Mouse (Mus musculus): Measurements from ENCODE around the gene Ece1. TPM values are rescaled to one million over a fixed set of nuclear protein-coding genes. Genes with fewer than 3 reads are reported as not detected.

The Ece1 gene
- polyA plus RNA-seq, 2 experiments from 2014 or later: 17.2 to 18.6 TPM

GRCm38 (mm10) chr4:137857116-137857515 lies 4.9 kb upstream of the Ece1 start:
- ATAC-seq: no peak

GRCm38 (mm10) chr4:137858371-137858770 lies 3.7 kb upstream of the Ece1 start:
- ATAC-seq: no peak

- peak; percentile 47 for ATAC-seq
Observed at GRCm38 (mm10) chr4:137861461-137862011, 501 bp upstream of the Ece1 start.

- ATAC-seq: no peak
Observed at GRCm38 (mm10) chr4:137862516-137863240, 641 bp downstream of the Ece1 start.

GRCm38 (mm10) chr4:137864031-137864430 lies 2.0 kb downstream of the Ece1 start:
- no peak for ATAC-seq

GRCm38 (mm10) chr4:137864769-137865168 lies 2.7 kb downstream of the Ece1 start:
- no peak for ATAC-seq

GRCm38 (mm10) chr4:137865221-137865641 lies 3.2 kb downstream of the Ece1 start:
- ATAC-seq: no peak

- peak; percentile 60 for ATAC-seq
Observed at GRCm38 (mm10) chr4:137866206-137866863, 4.3 kb downstream of the Ece1 start.

GRCm38 (mm10) chr4:137867225-137867624 lies 5.2 kb downstream of the Ece1 start:
- no peak for ATAC-seq

- no peak for ATAC-seq
Observed at GRCm38 (mm10) chr4:137867675-137868257, 5.7 kb downstream of the Ece1 start.

GRCm38 (mm10) chr4:137869667-137870274 lies 7.7 kb downstream of the Ece1 start:
- ATAC-seq: no peak

GRCm38 (mm10) chr4:137870979-137871378 lies 8.9 kb downstream of the Ece1 start:
- no peak for ATAC-seq

GRCm38 (mm10) chr4:137871431-137871830 lies 9.4 kb downstream of the Ece1 start:
- no peak for ATAC-seq

GRCm38 (mm10) chr4:137874337-137874736 lies 12.3 kb downstream of the Ece1 start:
- no peak for ATAC-seq

- ATAC-seq: peak; percentile 57
Observed at GRCm38 (mm10) chr4:137874826-137875225, 12.8 kb downstream of the Ece1 start.

- peak; percentile 71 for ATAC-seq
Observed at GRCm38 (mm10) chr4:137875466-137876092, 13.5 kb downstream of the Ece1 start.

GRCm38 (mm10) chr4:137876834-137877233 lies 14.8 kb downstream of the Ece1 start:
- no peak for ATAC-seq

GRCm38 (mm10) chr4:137877432-137877881 lies 15.4 kb downstream of the Ece1 start:
- ATAC-seq: no peak

GRCm38 (mm10) chr4:137879383-137880156 lies 17.5 kb downstream of the Ece1 start:
- peak; percentile 41 for ATAC-seq

- ATAC-seq: no peak
Observed at GRCm38 (mm10) chr4:137881445-137881844, 19.4 kb downstream of the Ece1 start.

GRCm38 (mm10) chr4:137882663-137883062 lies 20.6 kb downstream of the Ece1 start:
- ATAC-seq: no peak

Measured in activated CD4-positive, CD25-positive, alpha-beta regulatory T cell, adult 4 months (primary cell).